Mouse (Mus musculus): ENCODE measurements at regions not wholly inside any gene's neighbourhood (a gene's known extent, or its start where the extent isn't known, plus 50 kb on each side); places are given as distances from the start of the nearest gene placed in this dataset.
A peak's percentile ranks its signal among the peaks of the same experiment; 100 is the strongest.

DNA sequence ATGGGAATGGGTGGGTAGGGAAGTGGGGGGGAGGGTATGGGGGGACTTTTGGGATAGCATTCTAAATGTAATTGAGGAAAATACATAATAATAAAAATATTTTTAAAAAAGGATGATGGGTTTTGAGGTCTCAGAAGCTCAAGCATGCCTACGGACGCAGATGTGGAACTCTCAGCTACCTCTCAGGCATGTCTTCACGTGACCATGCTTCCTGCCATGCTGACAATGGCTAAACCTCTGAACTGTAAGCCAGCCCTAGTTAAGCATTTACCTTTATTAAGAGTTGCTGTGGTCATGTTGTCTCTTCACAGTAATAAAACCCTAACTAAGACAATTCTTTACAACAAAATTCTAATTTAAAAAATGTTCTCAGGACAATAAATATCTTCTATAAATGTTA lies 80.0 kb downstream of the Tex36 start:
- ATAC-seq (ENCODE audit: low TSS enrichment), result no peak

- ATAC-seq (ENCODE audit: low TSS enrichment), result 0 out of 2 replicates have a peak, but pooled peaks have one; percentile 62
These were observed 83.0 kb downstream of the Tex36 start for GRCm38 (mm10) chr7:133518926-133519325.

DNA sequence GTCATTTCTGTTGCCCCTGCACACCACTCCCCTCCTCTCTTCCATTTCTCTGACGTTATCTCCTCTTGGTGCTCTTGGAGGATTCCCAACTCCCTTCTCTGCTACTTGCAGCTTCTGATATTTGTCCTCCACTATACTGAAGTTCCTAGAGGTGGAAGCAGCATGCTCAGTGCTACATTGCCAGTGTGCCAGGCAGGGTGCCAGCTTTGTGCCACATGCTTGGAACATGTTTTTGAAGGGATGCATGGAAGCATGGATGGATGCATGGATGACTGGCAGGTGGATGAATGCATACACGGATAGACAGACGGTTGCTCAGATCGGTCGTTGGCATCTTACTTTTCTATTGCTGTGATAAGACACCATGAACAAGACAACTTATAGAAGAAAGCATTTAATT lies 84.4 kb downstream of the Tex36 start:
- no peak for ATAC-seq (ENCODE audit: low TSS enrichment)

DNA sequence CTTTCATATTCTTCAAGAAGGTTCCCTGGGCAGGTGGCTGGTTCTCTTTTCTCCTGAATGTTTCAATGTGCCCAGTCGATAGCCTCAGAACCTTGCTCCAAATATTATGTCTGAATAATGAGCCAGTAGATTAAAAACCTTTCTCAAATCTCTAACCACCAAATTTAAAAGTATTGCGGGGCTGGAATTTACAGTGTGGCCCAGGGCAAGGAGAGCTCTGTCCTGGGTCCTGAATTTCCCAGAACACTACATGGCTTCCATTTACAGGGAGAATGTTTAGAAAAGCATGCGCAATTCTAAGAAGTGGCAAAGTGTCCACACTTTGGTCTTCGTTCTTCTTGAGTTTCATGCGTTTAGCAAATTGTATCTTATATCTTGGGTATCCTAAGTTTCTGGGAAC lies 91.0 kb downstream of the Tex36 start:
- ATAC-seq (ENCODE audit: low TSS enrichment), result no peak

DNA sequence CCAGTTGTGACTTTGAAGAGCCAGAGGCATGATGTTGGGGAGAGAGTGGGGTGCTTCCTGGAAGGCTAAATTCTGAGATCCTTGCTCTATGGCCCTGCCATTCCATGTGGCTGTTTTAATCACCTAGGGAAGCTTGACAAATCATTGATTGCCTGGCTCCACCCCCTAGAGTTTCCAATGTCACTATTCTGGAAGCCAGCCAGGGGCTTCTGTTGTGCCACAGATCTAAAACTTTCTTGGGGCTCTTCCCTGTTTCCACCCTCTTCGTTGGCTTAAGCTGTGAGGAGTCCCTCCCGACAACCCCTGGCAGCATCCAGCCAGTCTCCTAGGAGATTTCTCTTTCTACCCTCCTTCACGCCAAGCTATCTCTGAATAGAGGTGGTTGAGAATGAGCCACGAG lies 92.5 kb downstream of the Tex36 start:
- ATAC-seq (ENCODE audit: low TSS enrichment), result no peak

DNA sequence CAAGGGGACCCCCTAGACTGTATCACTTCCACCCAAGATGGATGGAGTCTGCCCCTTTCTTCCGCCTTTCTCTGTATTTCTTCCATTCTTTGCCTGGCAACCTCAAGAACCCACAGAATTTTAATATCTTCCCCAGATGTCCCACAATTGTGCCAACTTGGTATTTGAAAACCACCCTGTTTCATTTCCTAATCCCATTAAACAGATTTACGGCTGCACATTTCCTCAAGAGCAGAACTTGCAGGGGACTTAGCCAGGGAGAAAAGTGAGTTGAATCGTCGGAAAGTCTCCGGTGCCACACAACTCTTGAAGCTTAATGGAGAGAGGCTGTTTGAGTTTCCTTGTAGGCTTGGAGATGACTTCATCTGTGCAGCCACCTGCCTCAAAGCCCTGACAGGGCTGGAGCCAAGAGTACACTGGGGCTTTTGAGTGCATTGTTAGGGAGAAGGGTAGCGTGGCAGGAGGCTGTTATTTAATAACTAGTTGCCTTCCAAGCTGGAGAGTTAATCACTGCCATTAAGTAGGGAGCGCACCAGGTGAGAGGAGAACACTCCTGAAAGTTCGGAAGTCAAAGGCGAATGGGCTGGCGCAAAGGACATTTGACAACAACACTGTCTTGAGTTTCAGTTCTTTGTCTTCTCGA lies 93.5 kb downstream of the Tex36 start:
- ATAC-seq (ENCODE audit: low TSS enrichment), result no peak

- no peak for ATAC-seq (ENCODE audit: low TSS enrichment)
These were observed 96.3 kb downstream of the Tex36 start for GRCm38 (mm10) chr7:133505628-133506027.

- no peak for ATAC-seq (ENCODE audit: low TSS enrichment)
These were observed 98.0 kb downstream of the Tex36 start for GRCm38 (mm10) chr7:133503946-133504345.

DNA sequence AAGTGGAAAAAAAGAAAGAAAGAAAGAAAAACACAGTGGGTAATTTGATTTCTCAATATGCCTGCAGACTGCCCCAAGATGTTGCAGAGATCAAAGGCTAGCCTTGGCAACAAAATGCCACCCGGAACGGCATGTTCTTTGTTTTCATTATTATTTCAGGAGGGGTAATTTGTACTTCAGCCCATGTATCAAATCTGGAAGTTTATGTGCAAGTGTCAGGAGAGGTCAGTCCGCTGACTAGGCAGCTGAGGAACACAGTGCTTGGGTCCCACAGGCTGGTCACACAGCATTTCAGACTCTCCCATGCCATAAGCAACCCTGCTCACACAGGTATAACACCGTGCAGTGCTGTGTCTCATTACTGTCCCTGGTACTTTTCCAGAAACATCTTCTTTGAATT lies 99.2 kb downstream of the Tex36 start:
- no peak for ATAC-seq (ENCODE audit: low TSS enrichment)

DNA sequence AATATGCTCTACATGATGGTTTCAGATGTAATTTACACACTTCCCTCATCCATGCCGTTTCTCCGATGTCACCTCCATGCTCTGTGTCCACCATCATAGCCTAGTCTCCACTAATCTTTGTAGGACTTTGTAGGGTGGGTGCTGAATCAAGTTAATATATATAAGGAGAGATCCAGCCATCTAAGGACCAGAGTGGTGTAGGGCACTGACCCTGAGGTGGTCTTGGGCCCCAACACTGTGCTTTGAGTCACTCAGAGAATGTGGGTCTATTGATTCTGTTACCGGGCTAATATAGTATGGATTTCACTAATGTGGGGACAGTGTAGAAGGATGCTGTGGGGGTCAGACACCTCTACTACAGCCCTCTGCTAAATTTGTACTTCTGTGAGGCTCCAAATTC lies 104.4 kb downstream of the Tex36 start:
- ATAC-seq (ENCODE audit: low TSS enrichment), result no peak

DNA sequence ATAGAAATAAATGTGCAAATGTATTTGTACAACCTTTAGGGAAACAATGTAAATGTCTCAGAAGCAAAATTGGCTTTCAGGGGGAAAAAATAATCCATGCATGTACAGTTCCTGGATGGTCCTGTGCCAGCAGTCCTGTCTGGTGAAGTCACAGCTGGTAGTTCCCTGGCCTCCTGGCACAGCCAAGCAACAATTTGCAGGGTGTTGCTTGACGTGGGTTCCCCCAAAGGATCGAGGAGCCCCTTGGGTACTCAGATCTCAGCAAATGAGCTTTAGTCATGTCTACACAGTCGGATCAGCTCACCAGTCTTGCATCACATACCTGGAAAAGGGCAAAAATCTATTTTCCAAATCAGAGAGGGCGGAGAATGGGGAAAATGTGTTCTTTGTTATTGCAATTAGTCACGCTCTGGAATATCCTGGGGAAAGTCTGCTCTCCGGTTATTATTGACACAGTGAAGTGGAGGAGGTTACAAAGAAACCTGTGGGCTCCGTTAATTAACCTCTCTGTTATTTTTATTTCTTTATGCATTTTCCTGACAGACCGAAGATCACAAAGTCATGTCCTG lies 106.9 kb downstream of the Tex36 start:
- no peak for ATAC-seq (ENCODE audit: low TSS enrichment)

GRCm38 (mm10) chr7:133494256-133494981 lies 107.5 kb downstream of the Tex36 start:
- no peak for ATAC-seq (ENCODE audit: low TSS enrichment)

DNA sequence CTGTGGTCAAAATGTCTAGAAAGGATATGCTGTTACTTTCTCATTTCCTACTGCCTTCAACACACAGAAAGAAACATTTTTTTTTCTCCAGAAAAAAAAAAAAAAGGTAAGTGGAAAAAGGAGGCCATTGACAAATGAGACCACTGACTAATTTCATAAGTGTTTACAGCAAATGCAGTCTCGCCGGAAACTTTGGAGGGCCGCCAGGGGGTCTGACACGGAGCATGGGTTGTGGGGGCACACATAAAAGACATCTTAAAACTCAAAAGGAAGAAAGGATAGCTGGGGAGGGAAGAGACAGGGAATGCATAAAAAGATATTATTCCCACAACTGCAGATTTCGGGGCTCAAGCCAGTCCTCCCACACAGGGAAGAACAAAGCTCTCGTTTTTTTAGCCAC lies 109.3 kb downstream of the Tex36 start:
- no peak for ATAC-seq (ENCODE audit: low TSS enrichment)

DNA sequence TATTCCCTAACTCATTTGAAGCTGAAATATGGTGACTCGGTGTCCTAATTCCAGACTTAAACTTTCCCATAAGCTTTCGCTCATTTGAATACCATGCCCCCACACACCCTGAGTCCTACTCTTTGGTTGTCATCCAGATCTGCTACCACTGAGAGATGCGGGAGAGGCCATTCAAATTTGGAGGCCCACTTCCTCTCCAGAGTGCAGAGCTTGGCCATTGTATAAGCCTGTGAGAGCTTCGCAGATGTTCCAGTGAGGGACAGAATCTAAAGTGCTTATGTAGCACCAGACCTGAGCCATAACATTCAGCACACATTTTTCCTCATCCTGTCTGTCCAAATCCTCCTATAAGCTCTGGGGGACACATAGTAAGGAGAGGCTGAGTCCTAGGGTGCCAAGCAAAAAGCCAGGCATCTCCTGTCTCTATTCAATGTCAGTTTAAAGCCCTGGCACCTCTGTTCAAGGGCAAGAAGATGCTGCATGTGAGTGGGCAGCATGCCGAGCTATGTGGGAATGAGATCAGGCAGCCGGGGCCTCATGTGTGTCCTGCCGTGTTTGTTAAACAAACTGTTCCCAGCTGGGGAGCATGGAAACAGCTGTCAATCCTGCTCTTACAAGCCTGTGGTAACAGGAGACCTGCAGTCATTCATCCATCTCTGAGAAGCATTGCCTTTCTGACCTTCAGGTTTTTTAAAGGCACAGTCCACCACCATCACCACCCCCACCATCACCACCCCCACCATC lies 113.9 kb downstream of the Tex36 start:
- no peak for ATAC-seq (ENCODE audit: low TSS enrichment)

- ATAC-seq (ENCODE audit: low TSS enrichment), result peak; percentile 70
These were observed 117.5 kb downstream of the Tex36 start for GRCm38 (mm10) chr7:133484430-133484841.

DNA sequence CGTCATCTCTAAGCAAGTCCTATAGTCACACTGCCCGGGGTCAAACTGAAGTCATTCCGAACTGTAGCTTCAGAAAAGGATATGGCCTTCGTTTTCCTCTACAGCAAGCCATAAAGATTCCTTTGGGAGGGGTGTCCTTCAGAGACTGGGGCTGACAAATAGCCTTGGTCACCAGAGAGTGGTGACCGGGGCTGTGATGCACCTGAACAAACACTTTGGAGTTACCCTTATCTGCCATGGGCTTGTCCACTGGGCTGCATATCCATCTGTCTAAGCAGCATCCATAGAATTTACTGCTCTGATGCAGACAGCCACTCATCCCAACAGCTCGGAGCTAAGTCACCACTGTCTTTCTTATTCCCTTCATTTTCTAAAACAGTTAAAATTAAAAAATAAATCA lies 120.4 kb downstream of the Tex36 start:
- no peak for ATAC-seq (ENCODE audit: low TSS enrichment)

DNA sequence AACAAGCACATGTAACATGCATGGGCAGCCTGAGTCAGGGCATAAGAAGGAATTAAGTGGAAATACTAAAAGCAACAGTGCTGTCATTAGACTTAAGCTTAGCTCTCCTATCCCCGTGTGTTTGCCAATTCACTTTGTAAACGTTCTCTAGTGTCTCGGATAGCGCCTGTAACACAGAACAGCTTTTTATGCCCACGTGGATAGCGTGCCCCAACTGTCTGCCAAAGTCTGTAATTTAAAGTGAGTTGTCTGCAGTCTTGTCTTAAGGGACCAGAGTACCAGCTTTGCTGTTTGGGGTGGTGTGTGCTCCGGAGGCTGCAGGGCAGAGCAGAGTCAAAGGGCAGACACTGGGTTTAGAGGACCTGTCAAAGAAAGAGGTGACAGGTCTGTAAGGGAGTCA lies 122.3 kb downstream of the Tex36 start:
- ATAC-seq (ENCODE audit: low TSS enrichment), result no peak

GRCm38 (mm10) chr7:133477933-133478332 lies 124.0 kb downstream of the Tex36 start:
- ATAC-seq (ENCODE audit: low TSS enrichment), result no peak

GRCm38 (mm10) chr7:133477221-133477620 lies 124.7 kb downstream of the Tex36 start:
- no peak; the same call in 1 of the 2 replicates for ATAC-seq (ENCODE audit: low TSS enrichment)

DNA sequence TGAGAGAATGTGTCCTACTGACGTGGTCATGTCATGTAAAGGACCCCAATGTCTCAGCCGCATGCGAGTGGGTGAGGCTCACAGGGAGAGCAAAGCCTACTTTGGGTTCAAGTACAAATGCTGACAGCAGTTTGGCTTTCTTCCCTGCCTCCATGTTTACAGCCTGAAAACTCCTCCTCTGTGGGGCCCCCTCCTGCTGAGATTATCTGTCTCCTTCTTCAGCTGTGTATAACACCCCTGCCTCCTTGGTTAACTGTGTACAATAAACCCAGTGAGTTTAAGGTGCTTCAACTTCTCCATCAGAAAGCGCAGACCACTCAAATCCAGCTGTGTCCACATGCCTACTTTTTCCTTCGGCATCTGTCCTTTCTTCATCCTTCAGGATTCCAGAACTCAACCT lies 130.3 kb downstream of the Tex36 start:
- no peak for ATAC-seq (ENCODE audit: low TSS enrichment)

GRCm38 (mm10) chr7:133470620-133470958 lies 131.4 kb downstream of the Tex36 start:
- ATAC-seq (ENCODE audit: low TSS enrichment), result no peak

DNA sequence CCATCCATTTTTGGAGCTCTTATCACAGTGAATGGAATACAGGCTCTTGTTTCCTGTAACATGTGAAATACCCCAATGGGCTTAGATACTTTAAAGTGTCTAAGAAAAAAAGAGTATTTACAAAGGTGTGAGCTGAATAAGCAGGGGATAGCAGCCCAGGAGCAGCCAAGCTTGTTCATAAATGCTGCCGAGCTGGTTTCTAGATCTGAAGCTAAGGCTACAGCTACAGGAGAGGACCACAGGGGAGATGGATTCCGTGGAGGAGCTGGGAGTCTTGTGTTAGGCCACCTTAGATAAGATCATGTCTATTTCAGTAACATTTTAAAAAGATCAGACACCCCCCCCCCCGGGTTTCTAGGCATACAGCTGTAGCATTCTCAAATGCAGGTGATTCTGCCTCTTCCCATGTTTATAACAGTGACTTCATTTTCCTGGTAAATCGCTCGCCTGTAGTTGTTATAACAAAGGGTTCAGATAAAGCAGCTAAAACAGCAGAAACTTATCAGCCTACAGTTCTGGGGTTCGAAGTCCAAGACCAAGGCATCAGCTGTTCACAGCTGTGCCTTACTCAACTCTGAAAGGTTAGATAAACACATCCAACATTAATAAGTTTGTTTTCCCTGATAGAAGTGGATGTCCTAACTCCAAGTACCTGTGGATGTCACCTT lies 131.9 kb downstream of the Tex36 start:
- ATAC-seq (ENCODE audit: low TSS enrichment), result no peak
